13 mouse cellular contexts compared by ENCODE assay signal in the genomic region with DNA sequence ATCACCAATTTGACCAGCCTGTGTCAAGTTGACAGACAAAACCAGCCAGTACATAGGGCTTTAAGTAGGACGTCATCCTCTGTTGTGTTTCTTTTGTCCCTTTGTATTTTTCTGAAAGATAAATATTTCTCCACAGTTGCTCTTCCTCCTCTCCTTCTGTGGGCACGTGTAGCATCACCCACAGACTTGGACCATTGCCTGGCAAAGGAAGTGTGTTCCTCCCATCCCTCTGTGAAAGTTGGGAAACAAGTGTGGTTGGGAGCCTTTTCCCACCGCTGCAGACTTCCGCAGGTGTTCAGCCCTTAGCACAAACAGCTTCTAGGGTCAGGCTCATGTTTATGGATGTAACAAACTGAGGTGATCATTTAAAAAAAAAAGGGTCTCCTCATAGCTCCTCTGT.
DNase-seq lines count a peak whose midpoint lies in the region.
"Had no signal": no experiment of that assay in that cellular context is flagged by ENCODE, and none has a peak within 500 bp of the region (broad histone marks: within the 10 kb centered on the region; RNA-seq: fewer than 3 reads in every experiment).

No protein-coding gene starts in this region.

- peak; percentile 55 for DNase-seq in heart, adult 11 months
- no peak for DNase-seq in heart, postnatal 4 days
- DNase-seq in layer of hippocampus, adult 9-11 months, result peak; percentile 38
- no peak for DNase-seq in layer of hippocampus, postnatal 36 days
- DNase-seq in right cerebral cortex, adult 18-20 months, result peak; percentile 40
- DNase-seq in right cerebral cortex, postnatal 4 days, result no peak
- peak; percentile 29 for DNase-seq in right cerebral cortex, postnatal 25 days
- no peak for DNase-seq in neural tube, embryonic 10.5 days (ENCODE audit: extremely low spot score, low spot score)
- DNase-seq: adrenal gland, postnatal 14 days; cerebellum, adult 18-20 months; cerebellum, adult 9-11 months; cerebellum, postnatal 36 days; gastrocnemius, postnatal 10 days had no signal

Comparison
In these comparisons a context has a peak if more than half of its experiments do, and no peak if none do; other contexts are left out.
1. DNase-seq: peak in heart, adult 11 months (single experiment), layer of hippocampus, adult 9-11 months (single experiment), right cerebral cortex, adult 18-20 months (single experiment) and right cerebral cortex, postnatal 25 days (single experiment); none in heart, postnatal 4 days (single experiment), layer of hippocampus, postnatal 36 days (0 of 2), right cerebral cortex, postnatal 4 days (single experiment) and neural tube, embryonic 10.5 days (single experiment).